Mouse (Mus musculus) kidney, postnatal 10 days (tissue): ENCODE data around the gene Ppox.

Experiments used
- DNase-seq: peaks from one replicate; pipeline ENCODE4 v3.0.0; 2021; ENCODE audit warnings: mixed read lengths

Gene Ppox

GRCm38 (mm10) chr1:171285096-171285892, 4.3 kb upstream of the Ppox start:
- DNase-seq = no peak

- no peak for DNase-seq
Observed at GRCm38 (mm10) chr1:171284491-171284890, 3.5 kb upstream of the Ppox start.

- DNase-seq = no peak
Observed at GRCm38 (mm10) chr1:171283188-171284160, 2.5 kb upstream of the Ppox start.

- DNase-seq = peak; percentile 12
Observed at GRCm38 (mm10) chr1:171282086-171282805, 1.3 kb upstream of the Ppox start.

GRCm38 (mm10) chr1:171281528-171281923, 540 bp upstream of the Ppox start:
- DNase-seq = peak; percentile 92

GRCm38 (mm10) chr1:171280250-171280915, 603 bp downstream of the Ppox start:
- peak; percentile 48 for DNase-seq

GRCm38 (mm10) chr1:171279721-171280120, 1.3 kb downstream of the Ppox start:
- DNase-seq = no peak

GRCm38 (mm10) chr1:171279012-171279705, 1.8 kb downstream of the Ppox start:
- DNase-seq = peak; percentile 9

GRCm38 (mm10) chr1:171278436-171278835, 2.5 kb downstream of the Ppox start:
- DNase-seq = peak; percentile 3

- peak; percentile 5 for DNase-seq
Observed at GRCm38 (mm10) chr1:171277736-171278135, 3.2 kb downstream of the Ppox start.

- DNase-seq = no peak
Observed at GRCm38 (mm10) chr1:171276110-171276748, 4.8 kb downstream of the Ppox start.

- no peak for DNase-seq
Observed at GRCm38 (mm10) chr1:171275144-171275734, 5.7 kb downstream of the Ppox start.

GRCm38 (mm10) chr1:171274171-171274570, 6.8 kb downstream of the Ppox start:
- no peak for DNase-seq

GRCm38 (mm10) chr1:171272086-171272485, 8.9 kb downstream of the Ppox start:
- no peak for DNase-seq

GRCm38 (mm10) chr1:171271622-171272021, 9.4 kb downstream of the Ppox start:
- no peak for DNase-seq

- DNase-seq = no peak
Observed at GRCm38 (mm10) chr1:171271196-171271595, 9.8 kb downstream of the Ppox start.

GRCm38 (mm10) chr1:171270573-171270900, 10.4 kb downstream of the Ppox start:
- peak; percentile 82 for DNase-seq

- DNase-seq = peak; percentile 99
Observed at GRCm38 (mm10) chr1:171269848-171270572, 11.0 kb downstream of the Ppox start, which contains the start of gene B4galt3. TSS of gene B4galt3 (plus strand) at chr1:171270328.

GRCm38 (mm10) chr1:171268341-171268740, 12.6 kb downstream of the Ppox start:
- no peak for DNase-seq
